Mouse (Mus musculus) activated CD4-positive, CD25-positive, alpha-beta regulatory T cell, adult 4 months (primary cell): ENCODE data around the gene Gm10837. TPM values are rescaled to one million over a fixed set of nuclear protein-coding genes. Genes with fewer than 3 reads are reported as not detected.
A peak's percentile ranks its signal among the peaks of the same experiment; 100 is the strongest.
"Not testable (repeated sequence)": the region's sequence is repeated elsewhere in the genome, so short reads cannot be mapped to it uniquely, and the experiment has no call there.

Experiments
- ATAC-seq: one replicate; pipeline ENCODE4 v1.8.0; 2017
- polyA plus RNA-seq, 2 experiments: library from polyadenylated mRNA; unstranded; fragments of 100-300 nt; shearing (Covaris generic); gene quantifications; one replicate each; pipeline ENCODE4 v1.2.1; 2017

The Gm10837 gene
- polyA plus RNA-seq: not detected

- no peak for ATAC-seq
Observed at GRCm38 (mm10) chr14:122490441-122491328, at the start of gene Gm10837. TSS of gene Gm10837 (plus strand) at chr14:122490586.

GRCm38 (mm10) chr14:122449601-122450495 is 40.5 kb upstream of the Gm10837 start:
- ATAC-seq: no peak

GRCm38 (mm10) chr14:122450496-122451382 is 39.6 kb upstream of the Gm10837 start, which contains the start of gene Gm5089:
TSS of gene Gm5089 (minus strand) at chr14:122451115.
- no peak for ATAC-seq

- ATAC-seq: no peak
Observed at GRCm38 (mm10) chr14:122451551-122452145, 38.7 kb upstream of the Gm10837 start.

GRCm38 (mm10) chr14:122452701-122453387 is 37.5 kb upstream of the Gm10837 start:
- no peak for ATAC-seq

GRCm38 (mm10) chr14:122453388-122453995 is 36.9 kb upstream of the Gm10837 start:
- ATAC-seq: no peak

GRCm38 (mm10) chr14:122453996-122454738 is 36.2 kb upstream of the Gm10837 start:
- ATAC-seq: no peak

GRCm38 (mm10) chr14:122454901-122455561 is 35.4 kb upstream of the Gm10837 start:
- no peak for ATAC-seq

- no peak for ATAC-seq
Observed at GRCm38 (mm10) chr14:122455562-122455958, 34.8 kb upstream of the Gm10837 start.

- not testable (repeated sequence) for ATAC-seq
Observed at GRCm38 (mm10) chr14:122459332-122459731, 31.1 kb upstream of the Gm10837 start.

- ATAC-seq: no peak
Observed at GRCm38 (mm10) chr14:122459776-122460175, 30.6 kb upstream of the Gm10837 start.

- ATAC-seq: no peak
Observed at GRCm38 (mm10) chr14:122460226-122460625, 30.2 kb upstream of the Gm10837 start.

- no peak for ATAC-seq
Observed at GRCm38 (mm10) chr14:122461500-122461899, 28.9 kb upstream of the Gm10837 start.

GRCm38 (mm10) chr14:122461966-122462365 is 28.4 kb upstream of the Gm10837 start:
- ATAC-seq: no peak

GRCm38 (mm10) chr14:122462689-122463079 is 27.7 kb upstream of the Gm10837 start:
- no peak for ATAC-seq

- ATAC-seq: no peak
Observed at GRCm38 (mm10) chr14:122463080-122463691, 27.2 kb upstream of the Gm10837 start.

- peak; percentile 61 for ATAC-seq
Observed at GRCm38 (mm10) chr14:122463734-122464341, 26.5 kb upstream of the Gm10837 start.

- ATAC-seq: peak; percentile 20
Observed at GRCm38 (mm10) chr14:122464351-122464762, 26.0 kb upstream of the Gm10837 start.
